Mouse (Mus musculus): Measurements from ENCODE around the gene Zfp651.
A peak's percentile ranks its signal among the peaks of the same experiment; 100 is the strongest.

Gene Zfp651

DNA sequence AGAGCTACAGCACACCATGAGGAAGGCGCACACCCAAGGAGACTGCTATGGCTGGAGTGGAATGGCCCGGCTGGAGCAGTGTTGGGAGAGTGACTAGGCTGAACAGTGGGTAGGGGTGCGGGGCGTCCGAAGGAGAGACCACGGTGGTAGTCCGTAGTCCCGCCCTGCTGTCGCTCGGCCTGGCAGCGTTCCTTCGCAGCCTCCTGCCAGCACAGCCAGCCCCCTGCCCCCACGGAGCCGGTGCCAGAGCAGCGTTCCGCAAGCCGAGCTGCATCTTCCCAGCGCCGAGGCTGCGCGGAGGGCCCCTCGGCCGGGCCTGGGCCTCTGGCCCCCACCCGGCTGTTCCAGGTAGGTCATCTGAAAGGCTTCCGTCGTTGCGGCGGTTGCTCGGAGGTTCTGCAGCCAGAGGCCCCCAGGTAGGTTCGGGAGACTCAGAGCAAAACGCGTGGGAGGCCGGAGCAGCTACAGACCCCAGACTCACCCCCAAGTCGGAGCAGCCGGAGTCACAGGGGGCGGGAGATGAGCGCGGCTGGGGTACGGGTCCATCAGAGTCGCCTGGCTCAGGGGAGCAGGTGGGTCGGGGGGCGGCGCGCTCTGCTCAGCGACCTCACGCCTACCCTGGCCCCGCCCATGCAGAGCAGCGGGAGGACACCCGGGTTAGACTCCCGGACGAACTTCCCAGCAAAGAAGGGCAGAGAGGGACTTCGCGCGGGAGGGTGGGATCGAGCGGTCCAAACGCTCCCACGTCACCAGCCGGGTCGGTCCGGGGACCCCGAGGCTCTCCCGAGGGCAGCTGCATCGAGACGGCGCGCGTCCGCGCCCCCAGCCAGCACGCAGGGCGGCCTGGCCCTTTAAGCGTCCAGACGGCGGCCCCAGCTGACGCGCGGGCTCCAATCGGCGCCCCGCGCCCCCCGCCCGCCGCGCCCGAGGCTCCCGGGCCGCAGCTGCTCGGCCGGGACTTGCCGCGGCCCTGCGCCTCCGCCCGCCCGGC is at the start of gene Zfp651:
TSS of gene Zfp651 (plus strand) at position 240 of the 991 bp plus-strand sequence.
- no peak for DNase-seq (ENCODE audit: low spot score)

DNA sequence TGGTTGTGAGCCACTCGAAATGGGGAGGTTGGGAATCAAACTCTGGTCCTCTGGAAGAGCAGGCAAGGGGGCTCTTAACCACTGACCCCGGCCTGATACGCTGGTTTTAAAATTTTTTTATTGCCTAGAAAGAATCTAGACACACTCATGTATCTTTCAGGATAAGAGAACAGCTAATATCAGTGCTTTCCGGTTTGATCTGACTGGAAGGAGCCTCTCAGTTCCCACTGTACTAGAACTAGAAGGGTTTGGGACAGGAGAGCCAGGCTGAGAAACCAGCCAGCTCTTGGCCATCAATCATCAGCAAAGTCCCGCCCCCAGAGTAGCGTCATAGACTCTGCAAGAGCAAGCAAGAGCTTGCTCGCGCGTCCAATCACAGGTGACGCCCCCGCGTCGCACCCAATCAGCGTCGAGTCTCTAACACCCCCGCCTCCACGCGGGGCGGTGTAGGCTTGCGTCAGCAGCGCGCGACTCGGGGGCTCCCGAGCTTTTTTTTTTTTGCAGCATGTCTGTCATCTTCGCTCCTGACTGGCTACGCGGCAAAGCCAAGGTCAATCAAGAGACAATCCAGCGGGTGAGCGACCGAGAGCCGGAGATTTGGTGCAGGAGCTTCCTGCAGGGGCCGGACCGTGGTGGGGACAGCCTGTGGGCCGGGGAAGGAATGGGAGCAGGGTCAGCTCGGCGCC is 49.1 kb upstream of the Zfp651 start, which contains the start of gene Ss18l2:
TSS of gene Ss18l2 (plus strand) at position 432 of the 686 bp plus-strand sequence.
- peak; percentile 98 for DNase-seq (ENCODE audit: low spot score)

DNA sequence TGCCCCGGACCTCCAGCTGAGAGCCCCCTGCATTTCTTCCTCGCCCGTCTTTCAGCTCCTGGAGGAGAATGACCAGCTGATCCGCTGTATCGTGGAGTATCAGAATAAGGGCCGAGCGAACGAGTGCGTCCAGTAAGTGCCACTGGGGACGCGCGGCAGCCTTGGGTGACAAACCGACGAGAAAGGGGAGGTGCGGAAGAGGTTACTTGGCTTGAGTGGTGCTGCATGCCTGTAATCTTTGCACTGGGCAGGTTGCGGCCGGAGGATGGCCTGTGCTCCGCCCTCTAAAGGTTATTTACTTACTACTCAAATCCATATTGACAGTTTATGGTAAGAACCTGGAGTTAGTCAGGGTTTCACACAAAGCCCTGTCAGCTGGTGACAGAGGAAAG is 48.5 kb upstream of the Zfp651 start:
- DNase-seq (ENCODE audit: low spot score): no peak

DNA sequence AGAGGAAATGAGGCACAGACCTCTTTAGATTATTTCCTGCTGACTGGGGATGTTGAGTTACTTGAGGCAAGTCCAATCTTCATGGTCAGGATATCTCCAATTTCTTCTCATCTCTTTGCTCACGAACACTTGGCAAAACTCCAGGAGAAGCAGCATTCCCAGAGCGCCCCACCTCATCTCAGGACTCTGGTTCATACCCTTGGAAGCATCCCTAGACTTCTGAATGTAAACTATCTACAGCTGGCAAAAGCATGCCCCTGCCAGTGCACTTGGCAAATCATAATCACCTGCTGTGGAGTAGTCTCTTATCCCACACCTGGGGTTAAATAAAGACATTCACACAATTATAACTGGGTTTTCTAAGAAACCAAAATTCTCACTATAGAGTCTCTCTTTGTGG is 42.1 kb upstream of the Zfp651 start:
- no peak for DNase-seq (ENCODE audit: low spot score)

DNA sequence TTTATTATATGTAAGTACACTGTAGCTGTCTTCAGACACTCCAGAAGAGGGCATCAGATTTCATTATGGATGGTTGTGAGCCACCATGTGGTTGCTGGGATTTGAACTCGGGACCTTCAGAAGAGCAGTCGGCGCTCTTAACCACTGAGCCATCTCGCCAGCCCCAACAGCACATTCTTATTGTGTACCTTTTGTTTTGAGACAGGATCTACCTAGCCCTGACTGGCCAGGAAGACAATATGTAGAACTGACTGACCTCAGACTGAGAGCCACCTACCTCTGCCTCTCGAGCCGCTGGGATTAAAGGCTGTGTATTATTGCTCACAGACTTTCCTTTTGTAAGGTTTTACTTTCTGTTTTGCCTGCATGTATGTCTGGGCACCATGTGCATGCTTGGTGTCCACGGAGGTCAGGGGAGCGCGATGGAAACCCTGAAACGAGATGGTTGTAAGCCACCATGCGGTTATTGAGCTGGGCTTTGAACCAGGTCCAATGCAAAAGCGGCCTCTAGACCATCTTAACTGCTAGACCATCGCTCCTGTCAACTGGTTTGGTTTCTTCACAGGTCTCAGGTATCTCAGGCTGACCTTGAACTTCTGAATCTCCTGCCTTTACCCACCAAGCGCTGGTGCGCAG is 40.9 kb upstream of the Zfp651 start:
- peak; percentile 18 for DNase-seq (ENCODE audit: low spot score)

DNA sequence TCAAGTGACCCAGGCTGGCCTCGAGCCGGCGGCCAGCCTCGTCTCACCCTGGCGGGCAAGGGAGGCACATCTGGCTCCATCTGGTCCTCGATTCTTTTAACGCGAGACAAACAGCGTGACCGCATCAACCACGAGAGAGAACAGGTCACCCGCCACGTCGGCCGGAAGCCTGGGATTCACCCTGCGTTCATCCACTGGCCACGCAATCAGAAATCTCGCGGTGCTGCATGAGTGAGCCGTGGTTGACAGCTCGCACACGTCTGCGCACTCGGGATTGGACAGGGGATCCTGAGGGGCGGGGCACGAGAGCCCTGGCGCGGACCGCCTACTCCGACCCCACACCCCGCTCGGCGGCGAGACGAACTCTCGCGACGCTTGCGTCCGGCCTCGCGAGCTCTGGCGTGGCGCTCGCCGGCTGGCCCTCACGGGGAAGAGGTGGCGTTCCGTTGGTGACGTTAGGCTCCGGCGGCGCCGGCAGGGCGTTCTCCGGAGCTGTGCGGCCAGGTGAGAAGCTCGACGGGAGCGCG is 40.3 kb upstream of the Zfp651 start, which contains the start of gene Nktr:
TSS of gene Nktr (plus strand) at position 378 of the 527 bp plus-strand sequence.
- peak; percentile 98 for DNase-seq (ENCODE audit: low spot score)

DNA sequence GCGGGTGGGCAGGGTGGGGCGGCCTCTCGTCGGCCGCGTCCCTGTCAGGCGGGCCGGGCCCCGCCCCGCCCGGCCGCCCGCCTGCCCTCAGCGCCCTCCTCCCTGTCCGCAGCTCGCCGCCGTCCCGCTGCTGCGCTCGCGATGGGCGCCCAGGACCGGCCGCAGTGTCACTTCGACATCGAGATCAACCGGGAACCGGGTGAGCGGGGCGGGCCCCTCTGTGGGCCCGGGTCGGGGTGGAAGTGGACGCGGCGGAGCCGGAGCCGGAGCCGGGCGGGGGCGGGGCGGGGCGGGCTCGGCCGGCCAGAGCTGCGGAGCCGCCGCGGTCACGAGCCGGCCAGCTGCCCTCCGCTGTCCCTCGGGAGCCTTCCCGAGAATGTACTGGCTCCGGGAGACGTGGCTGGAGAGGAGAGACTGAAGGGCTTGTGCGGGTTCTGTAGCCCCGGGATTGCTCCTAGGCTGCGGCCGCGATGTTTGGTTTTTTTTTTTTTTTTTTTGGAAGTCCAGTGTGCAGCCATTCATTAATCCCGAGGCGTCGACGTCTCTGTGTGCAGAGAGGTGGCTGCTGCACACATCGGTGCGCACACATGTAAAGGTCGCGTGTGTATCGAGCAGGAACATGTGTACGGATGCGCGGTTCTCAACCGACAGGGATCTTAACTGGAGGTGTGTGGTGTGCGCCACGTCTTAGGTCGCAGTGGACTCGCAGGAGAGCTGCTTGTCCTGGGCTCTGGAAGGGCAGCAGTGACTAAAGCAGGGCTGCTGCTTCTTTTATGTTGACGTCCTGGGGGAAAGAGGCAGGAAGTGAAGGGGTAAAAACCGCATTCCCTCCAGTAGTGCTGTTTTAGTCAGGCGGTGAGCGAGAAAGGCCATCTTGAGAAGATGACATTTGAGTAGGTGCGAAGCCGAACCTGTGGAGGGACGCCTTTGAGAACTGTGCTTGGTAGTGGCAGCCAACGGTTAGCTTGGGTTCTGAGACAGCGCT is 39.5 kb upstream of the Zfp651 start:
- DNase-seq (ENCODE audit: low spot score): peak; percentile 25

DNA sequence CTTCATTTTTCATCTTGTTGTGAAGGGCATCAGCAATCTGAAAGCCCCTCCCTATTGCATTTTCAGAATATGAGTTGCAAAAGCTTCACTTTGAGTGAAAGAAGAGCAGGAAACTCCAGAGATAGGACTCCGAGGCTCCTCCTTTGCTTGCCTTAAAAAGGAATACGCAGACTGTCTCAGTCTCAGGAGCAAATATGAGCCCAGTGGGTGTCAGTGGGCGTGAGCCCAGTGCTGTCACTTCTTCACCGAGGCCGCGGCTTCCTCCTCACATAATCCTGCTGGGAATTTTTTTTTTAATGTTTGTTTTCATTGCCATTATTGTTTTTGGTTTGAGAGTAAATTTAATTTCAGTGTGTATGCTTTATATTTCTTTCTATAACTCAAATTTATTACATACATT is 18.6 kb upstream of the Zfp651 start:
- DNase-seq (ENCODE audit: low spot score): no peak

DNA sequence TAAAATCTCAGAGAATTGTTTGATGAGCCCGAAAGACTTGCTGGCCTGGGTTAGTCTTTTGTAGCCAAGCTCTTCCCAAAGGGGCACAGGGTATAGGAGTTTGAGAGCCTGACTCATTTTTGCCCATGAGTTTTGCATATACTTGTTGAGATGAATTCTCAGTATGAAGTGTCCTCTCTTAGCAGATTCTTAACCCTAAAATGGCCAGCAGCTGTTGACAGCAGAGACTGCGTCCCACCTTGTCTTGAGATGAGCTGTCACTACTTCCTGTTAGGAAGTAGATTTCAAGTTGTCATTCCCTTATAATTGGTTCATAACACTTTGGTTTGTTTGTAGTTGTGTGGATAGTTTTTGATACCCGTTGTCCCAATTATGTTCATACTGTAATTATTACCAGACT is 18.0 kb upstream of the Zfp651 start:
- DNase-seq (ENCODE audit: low spot score): no peak

DNA sequence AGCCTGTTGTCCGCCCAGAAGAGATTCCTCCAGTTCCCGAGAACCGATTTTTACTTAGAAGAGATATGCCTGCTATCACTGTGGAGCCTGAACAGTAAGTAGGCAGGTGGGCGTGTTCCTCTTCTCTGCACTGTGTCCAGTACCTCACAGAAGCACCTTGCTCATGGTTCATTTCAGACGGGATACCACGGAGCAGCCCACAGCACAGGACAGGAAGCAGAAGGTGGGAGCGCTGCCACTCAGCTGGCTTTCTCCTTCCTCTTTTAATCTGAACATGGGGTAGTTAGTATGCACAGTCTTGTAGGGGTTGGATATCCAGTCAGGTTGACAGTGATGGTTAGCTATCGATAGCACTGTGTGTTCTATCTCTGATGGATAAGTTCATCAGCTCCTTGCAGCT is 15.1 kb upstream of the Zfp651 start:
- DNase-seq (ENCODE audit: low spot score): no peak

DNA sequence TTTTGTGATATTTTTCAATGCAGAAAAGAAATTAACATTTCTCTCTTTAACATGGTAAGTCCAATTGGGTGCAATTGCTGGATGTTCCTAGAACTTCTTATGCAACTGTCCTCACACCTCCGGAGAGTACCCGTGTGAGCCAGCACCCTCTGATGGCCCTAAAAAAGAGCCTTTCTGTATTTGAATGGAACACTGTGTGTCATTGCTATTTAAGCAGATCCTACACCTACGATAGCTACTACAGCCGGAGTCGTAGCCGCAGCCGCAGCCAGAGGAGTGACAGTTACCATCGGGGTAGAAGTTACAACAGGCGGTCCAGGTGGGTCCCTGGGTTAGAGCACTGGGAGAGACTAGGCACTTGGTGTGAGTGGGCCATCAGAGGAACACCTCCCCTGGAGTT is 6.4 kb upstream of the Zfp651 start:
- DNase-seq (ENCODE audit: low spot score): no peak

DNA sequence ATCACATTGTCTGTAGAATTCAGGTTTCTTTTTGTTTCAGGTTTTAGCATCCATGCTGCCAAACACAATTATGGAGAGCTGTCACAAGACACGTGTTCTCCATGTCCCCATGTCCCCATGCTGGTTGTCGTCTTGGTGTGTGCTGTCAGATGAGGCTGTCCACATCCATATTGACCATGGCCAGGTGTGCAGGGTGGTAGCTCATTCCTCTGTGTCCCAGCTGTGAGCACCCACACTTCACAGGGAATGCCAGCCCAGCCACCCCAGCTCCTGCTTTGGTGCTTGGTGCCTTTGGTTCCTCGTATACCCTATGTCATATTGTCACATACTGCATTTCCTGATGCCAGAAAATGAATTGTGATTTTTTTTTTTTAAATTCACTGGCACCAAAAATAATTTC is 4.5 kb upstream of the Zfp651 start:
- DNase-seq (ENCODE audit: low spot score): no peak

DNA sequence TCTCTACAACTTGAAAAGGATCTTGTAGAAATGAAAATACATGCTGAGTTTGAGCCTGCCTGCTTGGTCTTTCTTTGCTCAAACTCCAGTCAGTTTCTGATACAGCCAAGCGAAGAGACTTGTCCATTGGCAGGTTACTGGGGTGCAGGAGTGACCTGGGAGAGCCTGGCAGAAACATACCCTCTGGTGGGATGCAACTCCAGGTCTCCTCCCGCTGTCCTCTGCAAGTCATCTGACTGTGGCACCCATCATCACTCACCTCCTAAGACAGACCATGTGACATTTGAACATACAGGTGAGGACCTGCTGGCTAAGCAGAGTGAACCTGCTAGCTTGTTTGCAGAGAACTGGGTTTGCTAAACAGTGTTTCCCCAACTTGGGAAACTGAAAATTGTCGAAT is 2.3 kb upstream of the Zfp651 start:
- DNase-seq (ENCODE audit: low spot score): no peak

DNA sequence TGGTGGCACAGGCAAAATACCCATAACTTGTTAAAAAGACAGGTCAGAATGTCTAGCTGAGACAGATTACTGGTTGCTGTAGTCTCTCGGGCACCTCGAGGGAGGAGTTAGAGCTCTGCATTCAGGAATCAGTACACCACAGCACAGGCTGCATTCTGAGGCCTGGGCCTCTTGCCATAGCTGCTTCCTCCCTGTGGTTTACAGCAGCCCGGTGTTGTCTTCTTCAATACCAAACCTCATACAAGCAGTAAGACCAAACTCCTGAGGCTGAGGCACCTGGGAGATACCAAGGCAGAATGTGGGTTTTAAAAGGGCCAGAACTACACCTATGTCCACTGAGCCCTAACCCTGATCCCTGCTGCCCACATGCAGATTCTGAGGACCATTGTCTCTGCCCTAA is 1.7 kb upstream of the Zfp651 start:
- DNase-seq (ENCODE audit: low spot score): no peak

DNA sequence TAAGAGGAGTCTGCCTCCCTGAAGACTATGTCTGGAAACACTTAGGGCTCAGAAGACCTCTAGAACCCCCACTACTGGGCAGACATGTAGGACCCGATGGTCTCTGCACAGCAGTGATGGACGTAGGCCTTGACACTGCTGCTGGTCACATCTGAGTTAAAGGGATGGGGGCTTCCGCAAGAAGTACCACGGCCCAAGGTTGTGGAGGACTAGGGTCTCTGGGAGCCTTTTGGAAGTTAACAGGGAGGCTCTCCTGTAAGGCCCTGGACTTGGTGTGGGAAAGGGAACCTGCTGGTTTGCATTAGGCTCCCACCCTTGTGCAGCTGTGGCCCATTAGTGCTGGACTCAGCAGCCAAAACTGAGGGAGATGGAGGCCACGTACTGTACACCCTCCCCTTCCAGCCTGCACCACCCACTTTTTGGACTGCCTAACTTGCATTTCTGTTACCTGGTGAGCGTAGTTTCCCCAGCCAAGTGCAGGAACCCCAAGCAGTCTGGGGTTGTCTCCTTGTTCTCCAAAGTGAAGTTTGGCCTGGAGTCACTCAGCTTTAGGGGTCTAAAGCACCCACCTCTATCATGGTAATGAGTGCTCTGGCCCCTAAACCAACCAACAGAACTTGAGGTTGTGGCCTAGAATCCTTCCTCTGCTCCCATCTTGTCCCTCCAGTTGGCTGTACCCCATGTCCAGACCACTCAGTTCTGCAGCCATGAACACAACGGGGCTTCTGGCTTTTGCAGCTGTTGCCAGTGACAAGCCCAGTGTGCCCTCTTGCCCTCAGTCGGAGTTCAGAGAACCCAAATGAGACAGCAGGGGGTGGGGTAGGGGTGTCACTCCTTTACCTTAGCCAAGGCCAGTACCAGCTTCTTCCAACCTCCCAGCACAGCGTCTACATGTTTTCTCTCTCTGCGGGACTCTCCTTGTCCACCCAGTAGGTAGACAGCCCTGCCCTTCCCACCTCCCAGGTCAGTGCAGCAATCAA is 1.0 kb upstream of the Zfp651 start:
- no peak for DNase-seq (ENCODE audit: low spot score)

DNA sequence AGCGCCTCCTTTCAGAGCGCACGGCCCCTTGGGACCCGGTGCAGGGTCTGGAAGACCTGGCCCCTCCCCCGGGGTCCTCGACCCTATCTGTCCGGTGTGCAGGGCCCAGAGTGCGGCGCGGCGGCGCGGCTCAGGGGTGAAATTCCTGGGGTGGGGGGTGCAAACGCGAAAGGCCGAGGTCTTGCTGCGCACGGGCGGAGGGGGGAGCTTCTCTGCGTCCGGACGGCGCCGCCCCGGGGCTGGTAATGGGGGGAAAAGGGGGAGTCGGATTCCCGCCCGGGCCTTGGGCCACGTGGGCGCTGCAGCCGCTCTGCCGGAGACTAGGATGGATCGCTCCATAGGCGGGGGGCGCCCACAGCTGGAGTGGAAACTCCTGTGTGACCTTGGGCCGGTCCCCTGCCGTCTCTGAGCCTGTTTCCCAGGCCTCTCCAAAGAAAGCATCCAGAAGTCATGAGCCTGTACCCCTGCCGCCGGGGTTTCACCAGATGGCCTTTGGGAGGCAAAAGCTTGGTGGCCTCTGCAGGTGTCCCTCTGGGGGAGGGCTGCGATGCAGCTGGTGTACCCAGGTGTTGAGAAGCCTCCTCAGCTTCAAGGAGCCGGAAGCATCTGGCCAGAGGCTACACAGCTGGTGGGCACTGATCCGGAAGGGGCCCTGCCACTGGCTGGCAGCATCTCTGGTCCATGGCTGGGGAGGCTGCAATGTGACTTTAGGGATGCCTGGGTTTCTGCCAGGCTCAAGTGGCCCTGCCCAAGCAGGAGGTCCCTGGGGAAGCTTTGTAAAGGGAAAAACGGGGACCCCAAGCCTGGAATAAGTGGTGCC is 1.4 kb downstream of the Zfp651 start:
- DNase-seq (ENCODE audit: low spot score): no peak

DNA sequence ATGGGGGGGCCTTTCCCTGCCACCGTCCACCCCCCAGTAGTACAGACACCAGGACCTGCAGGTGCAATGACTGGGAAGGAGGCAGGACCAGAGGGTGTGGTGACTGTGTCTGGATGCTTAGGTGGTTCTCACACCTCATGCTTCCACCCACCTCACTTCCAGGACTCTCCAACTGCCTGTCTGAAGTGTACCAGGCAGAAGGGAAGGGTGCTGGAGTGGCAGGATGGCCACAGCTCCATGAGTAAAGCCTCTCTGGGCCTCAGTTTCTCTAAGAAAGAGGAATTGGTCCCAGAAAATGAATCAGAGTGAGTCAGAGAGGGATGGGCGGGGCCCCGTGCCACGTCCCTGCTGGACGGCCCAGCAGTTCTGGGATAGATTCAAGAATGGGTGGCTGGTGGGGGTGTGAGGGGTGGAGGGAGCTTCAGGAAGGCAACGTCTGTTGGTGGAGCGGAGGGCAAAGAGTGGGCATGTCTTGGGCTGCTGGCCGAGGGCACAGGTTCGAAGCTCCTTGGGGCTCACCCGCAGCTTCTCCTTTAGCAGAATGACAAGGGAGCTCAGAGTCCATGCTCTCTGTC is 2.0 kb downstream of the Zfp651 start:
- DNase-seq (ENCODE audit: low spot score): no peak

DNA sequence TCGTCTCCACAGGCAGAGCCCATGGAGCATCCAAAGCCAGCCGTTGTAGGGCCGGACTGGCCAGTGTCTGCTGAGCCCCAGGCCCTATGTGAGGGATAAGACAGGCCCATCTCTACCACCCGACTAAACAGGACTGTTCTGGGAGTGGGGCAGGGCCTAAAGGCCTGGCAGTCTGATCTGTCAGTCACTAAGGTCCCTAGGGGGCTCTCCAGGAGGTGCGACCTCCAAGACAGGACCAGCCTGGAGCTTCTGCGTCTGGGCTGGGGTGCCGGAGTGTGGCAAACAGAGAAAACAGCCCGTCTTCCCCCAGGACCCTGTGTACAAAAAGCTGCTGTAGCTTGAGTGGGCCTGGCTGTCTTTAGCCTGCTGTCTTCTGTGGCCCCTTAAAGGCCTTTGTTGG is 2.7 kb downstream of the Zfp651 start:
- no peak for DNase-seq (ENCODE audit: low spot score)

DNA sequence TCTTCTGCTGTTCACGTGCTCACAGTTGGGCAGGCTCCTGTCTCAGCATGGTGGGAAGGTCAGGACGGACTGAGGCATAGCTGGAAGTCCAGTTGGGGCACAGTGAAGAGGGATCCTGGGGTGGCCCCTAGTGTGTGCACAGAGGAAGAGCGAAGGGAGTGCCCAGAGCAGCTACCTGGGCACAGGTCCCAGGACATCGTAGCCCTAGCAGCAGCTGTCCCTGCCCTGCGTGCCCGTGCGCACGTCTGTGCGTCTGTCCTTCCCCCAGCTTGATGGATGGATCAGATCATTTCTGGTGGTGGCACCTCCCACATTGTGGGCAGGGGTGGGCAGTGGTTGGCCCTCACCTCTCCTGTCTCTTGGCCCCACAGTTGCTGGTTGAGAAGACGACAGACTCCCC is 3.1 kb downstream of the Zfp651 start:
- DNase-seq (ENCODE audit: low spot score): no peak
